Mouse (Mus musculus): Measurements from ENCODE around the gene Rgs7bp. TPM values are rescaled to one million over a fixed set of nuclear protein-coding genes. Genes with fewer than 3 reads are reported as not detected.

Rgs7bp gene
- polyA plus RNA-seq, 1 experiment, result 0.19 TPM

GRCm38 (mm10) chr13:104978176-104978575 is 76.6 kb downstream of the Rgs7bp start:
- no peak for TF ChIP-seq POLR2A (IDR thresholded peaks at IDR 0.05; ENCODE audit: control insufficient read depth, extremely low read depth, insufficient read depth, low read length, poor library complexity)
- no peak for TF ChIP-seq CTCF (IDR thresholded peaks at IDR 0.05; ENCODE audit: borderline replicate concordance, control insufficient read depth, extremely low read depth, insufficient read depth, low read length, poor library complexity)
- H3K27ac ChIP-seq (ENCODE audit: control insufficient read depth, insufficient read depth, low read length), result no peak overlapping the region

GRCm38 (mm10) chr13:104967486-104967885 is 87.2 kb downstream of the Rgs7bp start:
- Histone ChIP-seq H3K27ac (ENCODE audit: control insufficient read depth, insufficient read depth, low read length) (no peak overlapping the region), H3K36me3 (ENCODE audit: control insufficient read depth, insufficient read depth, low read length) (no peaks in the 10 kb centered on the region), H3K27me3 (ENCODE audit: control insufficient read depth, insufficient read depth, low read length) (no peaks in the 10 kb centered on the region), H3K4me1 (replicated peaks; ENCODE audit: control insufficient read depth, insufficient read depth, low read length) (no peaks in the 10 kb centered on the region), H3K4me3 (ENCODE audit: control insufficient read depth, insufficient read depth, low read length) (no peak overlapping the region)
- no peak for TF ChIP-seq POLR2A (IDR thresholded peaks at IDR 0.05; ENCODE audit: control insufficient read depth, extremely low read depth, insufficient read depth, low read length, poor library complexity)
- TF ChIP-seq CTCF (IDR thresholded peaks at IDR 0.05; ENCODE audit: borderline replicate concordance, control insufficient read depth, extremely low read depth, insufficient read depth, low read length, poor library complexity), result no peak
- WGBS, result 98% methylated on average over 2 of the region's 2 CpGs
- DNase-seq, result no peak

More at GRCm38 (mm10) chr13:104978176-104978575, 76.6 kb downstream of the Rgs7bp start:
- H3K27me3 ChIP-seq (ENCODE audit: control insufficient read depth, insufficient read depth, low read length), result no peaks in the 10 kb centered on the region
- no peaks in the 10 kb centered on the region for H3K4me1 ChIP-seq (replicated peaks; ENCODE audit: control insufficient read depth, insufficient read depth, low read length)
- no peak overlapping the region for H3K4me3 ChIP-seq (ENCODE audit: control insufficient read depth, insufficient read depth, low read length)
- 93% methylated on average over 1 of the region's 1 CpGs for WGBS
- no peaks in the 10 kb centered on the region for H3K36me3 ChIP-seq (ENCODE audit: control insufficient read depth, insufficient read depth, low read length)
- no peak for DNase-seq

GRCm38 (mm10) chr13:104963716-104964115 is 91.0 kb downstream of the Rgs7bp start:
- WGBS, result 93% methylated on average over 4 of the region's 4 CpGs
- Histone ChIP-seq H3K4me1 (replicated peaks; ENCODE audit: control insufficient read depth, insufficient read depth, low read length) (no peaks in the 10 kb centered on the region), H3K36me3 (ENCODE audit: control insufficient read depth, insufficient read depth, low read length) (no peaks in the 10 kb centered on the region), H3K27me3 (ENCODE audit: control insufficient read depth, insufficient read depth, low read length) (no peaks in the 10 kb centered on the region), H3K4me3 (ENCODE audit: control insufficient read depth, insufficient read depth, low read length) (no peak overlapping the region), H3K27ac (ENCODE audit: control insufficient read depth, insufficient read depth, low read length) (no peak overlapping the region)
- TF ChIP-seq POLR2A (IDR thresholded peaks at IDR 0.05; ENCODE audit: control insufficient read depth, extremely low read depth, insufficient read depth, low read length, poor library complexity) (no peak), CTCF (IDR thresholded peaks at IDR 0.05; ENCODE audit: borderline replicate concordance, control insufficient read depth, extremely low read depth, insufficient read depth, low read length, poor library complexity) (no peak)
- DNase-seq, result no peak

- Histone ChIP-seq H3K4me3 (ENCODE audit: control insufficient read depth, insufficient read depth, low read length) (no peak overlapping the region), H3K4me1 (replicated peaks; ENCODE audit: control insufficient read depth, insufficient read depth, low read length) (no peaks in the 10 kb centered on the region), H3K27me3 (ENCODE audit: control insufficient read depth, insufficient read depth, low read length) (no peaks in the 10 kb centered on the region), H3K27ac (ENCODE audit: control insufficient read depth, insufficient read depth, low read length) (no peak overlapping the region), H3K36me3 (ENCODE audit: control insufficient read depth, insufficient read depth, low read length) (no peaks in the 10 kb centered on the region)
- TF ChIP-seq POLR2A (IDR thresholded peaks at IDR 0.05; ENCODE audit: control insufficient read depth, extremely low read depth, insufficient read depth, low read length, poor library complexity) (no peak), CTCF (IDR thresholded peaks at IDR 0.05; ENCODE audit: borderline replicate concordance, control insufficient read depth, extremely low read depth, insufficient read depth, low read length, poor library complexity) (no peak)
- WGBS, result 90% methylated on average over 11 of the region's 11 CpGs
- DNase-seq, result no peak
Observed at GRCm38 (mm10) chr13:104962716-104963411, 91.9 kb downstream of the Rgs7bp start.

- no peaks in the 10 kb centered on the region for H3K36me3 ChIP-seq (ENCODE audit: control insufficient read depth, insufficient read depth, low read length)
- H3K4me1 ChIP-seq (replicated peaks; ENCODE audit: control insufficient read depth, insufficient read depth, low read length), result no peaks in the 10 kb centered on the region
- no peak overlapping the region for H3K4me3 ChIP-seq (ENCODE audit: control insufficient read depth, insufficient read depth, low read length)
- TF ChIP-seq CTCF (IDR thresholded peaks at IDR 0.05; ENCODE audit: borderline replicate concordance, control insufficient read depth, extremely low read depth, insufficient read depth, low read length, poor library complexity), result no peak
- TF ChIP-seq POLR2A (IDR thresholded peaks at IDR 0.05; ENCODE audit: control insufficient read depth, extremely low read depth, insufficient read depth, low read length, poor library complexity), result no peak
- H3K27ac ChIP-seq (ENCODE audit: control insufficient read depth, insufficient read depth, low read length), result no peak overlapping the region
- WGBS, result 93% methylated on average over 7 of the region's 7 CpGs
- H3K27me3 ChIP-seq (ENCODE audit: control insufficient read depth, insufficient read depth, low read length), result no peaks in the 10 kb centered on the region
- DNase-seq, result no peak
Observed at GRCm38 (mm10) chr13:104962166-104962565, 92.6 kb downstream of the Rgs7bp start.

GRCm38 (mm10) chr13:104960951-104961715 is 93.6 kb downstream of the Rgs7bp start:
- TF ChIP-seq POLR2A (IDR thresholded peaks at IDR 0.05; ENCODE audit: control insufficient read depth, extremely low read depth, insufficient read depth, low read length, poor library complexity) (no peak), CTCF (IDR thresholded peaks at IDR 0.05; ENCODE audit: borderline replicate concordance, control insufficient read depth, extremely low read depth, insufficient read depth, low read length, poor library complexity) (no peak)
- no peaks in the 10 kb centered on the region for H3K27me3 ChIP-seq (ENCODE audit: control insufficient read depth, insufficient read depth, low read length)
- H3K36me3 ChIP-seq (ENCODE audit: control insufficient read depth, insufficient read depth, low read length), result no peaks in the 10 kb centered on the region
- 96% methylated on average over 14 of the region's 14 CpGs for WGBS
- DNase-seq, result no peak
- no peaks in the 10 kb centered on the region for H3K4me1 ChIP-seq (replicated peaks; ENCODE audit: control insufficient read depth, insufficient read depth, low read length)
- H3K27ac ChIP-seq (ENCODE audit: control insufficient read depth, insufficient read depth, low read length), result no peak overlapping the region
- H3K4me3 ChIP-seq (ENCODE audit: control insufficient read depth, insufficient read depth, low read length), result no peak overlapping the region
